Mouse (Mus musculus): ENCODE measurements at regions not wholly inside any gene's neighbourhood (a gene's known extent, or its start where the extent isn't known, plus 50 kb on each side); places are given as distances from the start of the nearest gene placed in this dataset.

DNA sequence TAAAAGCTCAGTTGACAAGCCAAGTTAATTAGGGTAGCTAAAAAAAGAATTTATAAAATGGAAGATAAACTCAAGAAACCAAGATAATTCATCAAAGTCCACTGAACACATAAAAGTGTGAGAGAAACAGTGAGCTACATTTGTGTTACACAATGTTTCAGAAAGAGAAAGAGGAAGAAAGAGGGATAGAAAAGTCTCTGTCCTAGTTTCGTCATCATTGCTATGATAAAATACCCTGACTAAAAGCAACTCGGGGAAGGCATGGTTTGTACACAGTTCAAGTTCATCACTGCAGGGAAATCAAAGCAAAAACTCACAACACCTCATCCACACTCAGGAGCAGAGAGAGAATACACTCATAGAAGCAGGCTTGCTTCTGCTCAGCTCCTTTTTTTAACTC lies 548.9 kb downstream of the Utrn start:
- Histone ChIP-seq H3K36me3 (ENCODE audit: control insufficient read depth, insufficient read depth, low read length) (no peaks in the 10 kb centered on the region), H3K79me2 (ENCODE audit: control insufficient read depth, insufficient read depth, low read length) (no peaks in the 10 kb centered on the region), H3K9ac (ENCODE audit: low read depth, low read length) (no peak overlapping the region), H3K4me1 (ENCODE audit: control insufficient read depth, insufficient read depth, low read length) (no peaks in the 10 kb centered on the region), H3K27ac (replicated peaks; ENCODE audit: insufficient read depth, low read depth, low read length) (no peak overlapping the region), H3K27me3 (ENCODE audit: control insufficient read depth, insufficient read depth, low read length) (no peaks in the 10 kb centered on the region), H3K4me3 (ENCODE audit: insufficient read depth, low read depth, low read length) (no peak overlapping the region)
- WGBS, result 51% methylated on average over 2 of the region's 2 CpGs
- TF ChIP-seq CTCF (IDR thresholded peaks at IDR 0.05; ENCODE audit: low read depth, low read length) (no peak), POLR2A (IDR thresholded peaks at IDR 0.05; ENCODE audit: extremely low read depth, insufficient read depth, low read length) (no peak)
- DNase-seq (ENCODE audit: extremely low read depth, low read depth, low spot score), result no peak
